Mouse (Mus musculus): ENCODE results near the gene Fgfr2. TPM values are rescaled to one million over a fixed set of nuclear protein-coding genes. Genes with fewer than 3 reads are reported as not detected.

The Fgfr2 gene
- polyA plus RNA-seq, 1 experiment from 2014 or later, result not detected

DNA sequence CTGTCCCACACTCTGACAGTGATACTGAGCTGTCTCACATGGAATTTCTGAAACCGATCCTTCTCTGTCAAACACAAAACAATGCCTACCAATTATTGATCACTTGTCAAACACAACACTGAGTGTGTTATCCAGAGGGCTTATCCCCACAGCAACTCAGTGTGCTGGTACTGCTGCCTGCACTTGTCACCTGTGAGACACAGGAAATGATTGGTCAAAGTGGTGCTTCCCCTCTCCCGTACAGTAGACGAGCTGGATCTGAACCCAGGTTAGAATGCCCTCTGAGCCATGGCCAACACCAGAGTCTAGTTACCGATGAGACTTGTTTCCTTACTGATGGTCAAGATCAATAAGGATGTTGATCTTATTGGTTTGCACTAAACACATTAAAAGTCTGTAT, 2321.3 kb downstream of the Fgfr2 start:
- Histone ChIP-seq H3K27ac (no peak overlapping the region), H3K79me2 (ENCODE audit: inconsistent target) (no peaks in the 10 kb centered on the region), H3K36me3 (ENCODE audit: inconsistent target) (no peaks in the 10 kb centered on the region), H3K4me3 (ENCODE audit: inconsistent target) (no peak overlapping the region)
- 79% methylated on average over 4 of the region's 4 CpGs for WGBS (ENCODE audit: missing documents)

DNA sequence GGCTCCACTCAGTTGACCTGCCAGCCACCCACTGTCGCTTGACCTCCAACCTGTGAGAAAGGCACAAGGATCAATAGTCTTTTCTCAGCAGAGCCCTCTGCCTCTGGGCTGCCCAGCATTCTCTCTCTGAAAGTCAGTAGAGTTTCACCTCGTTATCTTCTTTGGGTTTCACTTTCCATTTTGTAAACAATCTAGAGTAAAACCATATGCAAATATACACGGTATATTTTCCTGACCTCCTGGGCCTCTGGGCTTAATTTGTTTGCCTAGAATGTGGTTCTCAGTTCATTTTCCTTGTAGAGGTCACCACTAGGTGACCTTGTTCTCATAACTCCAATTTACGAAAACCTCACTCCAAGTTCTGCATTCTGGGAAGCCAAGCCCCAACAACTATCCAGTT, 2322.5 kb downstream of the Fgfr2 start:
- Histone ChIP-seq H3K4me3 (ENCODE audit: inconsistent target) (no peak overlapping the region), H3K79me2 (ENCODE audit: inconsistent target) (no peaks in the 10 kb centered on the region), H3K36me3 (ENCODE audit: inconsistent target) (no peaks in the 10 kb centered on the region), H3K27ac (no peak overlapping the region)
- WGBS (ENCODE audit: missing documents), result 51% methylated on average over 4 of the region's 4 CpGs

GRCm38 (mm10) chr7:130799418-130799817, 2323.7 kb downstream of the Fgfr2 start:
- WGBS (ENCODE audit: missing documents), result 98% methylated on average over 10 of the region's 10 CpGs
- no peaks in the 10 kb centered on the region for H3K36me3 ChIP-seq (ENCODE audit: inconsistent target)
- no peak overlapping the region for H3K4me3 ChIP-seq (ENCODE audit: inconsistent target)
- no peaks in the 10 kb centered on the region for H3K79me2 ChIP-seq (ENCODE audit: inconsistent target)
- H3K27ac ChIP-seq, result no peak overlapping the region

DNA sequence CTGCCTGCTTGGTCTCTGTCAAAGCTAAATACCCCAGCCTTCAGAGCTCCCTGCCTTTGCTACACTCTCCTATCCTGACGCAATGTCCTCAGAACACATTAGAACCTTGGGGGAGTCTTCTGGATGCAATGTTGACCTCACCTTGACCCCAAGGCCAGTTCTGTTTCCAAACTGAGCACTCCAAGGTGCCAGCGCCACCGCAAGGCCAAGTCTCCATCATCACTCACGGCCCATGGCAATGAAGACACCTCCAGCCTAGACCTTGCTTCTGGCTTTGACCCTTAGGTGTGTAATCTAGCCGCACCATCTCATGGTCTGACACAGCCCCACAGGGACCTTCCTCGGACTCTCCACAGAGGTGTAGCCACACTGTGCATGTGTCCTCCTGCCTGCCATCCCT, 2325.6 kb downstream of the Fgfr2 start:
- H3K27ac ChIP-seq, result no peak overlapping the region
- H3K79me2 ChIP-seq (ENCODE audit: inconsistent target), result no peaks in the 10 kb centered on the region
- 94% methylated on average over 6 of the region's 6 CpGs for WGBS (ENCODE audit: missing documents)
- no peak overlapping the region for H3K4me3 ChIP-seq (ENCODE audit: inconsistent target)
- no peaks in the 10 kb centered on the region for H3K36me3 ChIP-seq (ENCODE audit: inconsistent target)

- H3K27ac ChIP-seq, result no peak overlapping the region
- H3K36me3 ChIP-seq (ENCODE audit: inconsistent target), result no peaks in the 10 kb centered on the region
- no peak overlapping the region for H3K4me3 ChIP-seq (ENCODE audit: inconsistent target)
- H3K79me2 ChIP-seq (ENCODE audit: inconsistent target), result no peaks in the 10 kb centered on the region
- WGBS (ENCODE audit: missing documents), result 94% methylated on average over 8 of the region's 8 CpGs
Measured at GRCm38 (mm10) chr7:130796786-130797185, 2326.4 kb downstream of the Fgfr2 start.

- no peaks in the 10 kb centered on the region for H3K36me3 ChIP-seq (ENCODE audit: inconsistent target)
- 93% methylated on average over 9 of the region's 9 CpGs for WGBS (ENCODE audit: missing documents)
- H3K79me2 ChIP-seq (ENCODE audit: inconsistent target), result no peaks in the 10 kb centered on the region
- H3K4me3 ChIP-seq (ENCODE audit: inconsistent target), result no peak overlapping the region
- H3K27ac ChIP-seq, result no peak overlapping the region
Measured at GRCm38 (mm10) chr7:130793671-130794070, 2329.5 kb downstream of the Fgfr2 start.

- Histone ChIP-seq H3K79me2 (ENCODE audit: inconsistent target) (no peaks in the 10 kb centered on the region), H3K4me3 (ENCODE audit: inconsistent target) (no peak overlapping the region), H3K27ac (no peak overlapping the region), H3K36me3 (ENCODE audit: inconsistent target) (no peaks in the 10 kb centered on the region)
- WGBS (ENCODE audit: missing documents), result 91% methylated on average over 7 of the region's 7 CpGs
Measured at GRCm38 (mm10) chr7:130789456-130789855, 2333.7 kb downstream of the Fgfr2 start.

DNA sequence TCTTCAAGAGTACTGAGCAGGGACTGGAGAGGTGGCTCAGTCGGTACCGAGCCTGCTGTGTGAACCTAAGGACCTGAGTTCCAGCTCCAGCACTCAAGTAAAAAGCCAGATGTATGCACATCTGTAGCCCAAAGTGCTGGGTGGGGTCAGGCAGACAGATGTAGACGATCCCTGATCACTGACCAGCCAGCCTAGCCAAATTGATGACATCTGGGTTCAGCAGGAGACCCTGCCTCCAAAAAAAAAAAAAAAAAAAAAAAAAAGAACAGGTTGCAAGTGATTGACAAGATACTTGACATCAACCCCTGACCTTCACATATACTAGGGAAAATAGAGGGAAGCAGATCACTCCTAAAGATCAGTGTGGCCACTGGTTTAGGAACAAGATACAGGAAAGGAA, 2334.2 kb downstream of the Fgfr2 start:
- no peak overlapping the region for H3K27ac ChIP-seq

DNA sequence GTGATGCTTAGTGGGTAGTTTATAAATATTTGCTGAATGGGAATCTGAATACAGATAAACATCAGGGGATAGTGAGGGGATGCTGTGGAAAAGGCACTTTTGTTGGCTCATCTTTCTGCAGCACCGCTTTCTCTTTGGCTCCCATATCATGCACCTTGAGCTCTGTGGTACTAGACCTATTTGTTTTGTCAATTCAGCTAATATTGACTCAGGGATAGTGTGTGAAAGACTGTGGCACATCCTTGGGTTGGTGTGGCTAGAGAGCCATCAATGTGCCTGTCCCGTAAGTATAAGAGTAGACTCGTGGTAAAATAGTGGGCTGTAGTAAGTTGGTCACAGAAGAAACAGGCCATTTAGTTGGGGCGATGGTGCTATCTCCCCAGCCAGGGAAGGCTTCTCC, 2335.6 kb downstream of the Fgfr2 start:
- 97% methylated on average over 4 of the region's 4 CpGs for WGBS (ENCODE audit: missing documents)
- Histone ChIP-seq H3K27ac (no peak overlapping the region), H3K36me3 (ENCODE audit: inconsistent target) (no peaks in the 10 kb centered on the region), H3K79me2 (ENCODE audit: inconsistent target) (no peaks in the 10 kb centered on the region), H3K4me3 (ENCODE audit: inconsistent target) (no peak overlapping the region)

More for the DNA sequence above, 2334.2 kb downstream of the Fgfr2 start:
- Histone ChIP-seq H3K36me3 (ENCODE audit: inconsistent target) (no peaks in the 10 kb centered on the region), H3K4me3 (ENCODE audit: inconsistent target) (no peak overlapping the region), H3K79me2 (ENCODE audit: inconsistent target) (no peaks in the 10 kb centered on the region)
- 96% methylated on average over 3 of the region's 3 CpGs for WGBS (ENCODE audit: missing documents)

GRCm38 (mm10) chr7:130786708-130787107, 2336.4 kb downstream of the Fgfr2 start:
- Histone ChIP-seq H3K27ac (no peak overlapping the region), H3K79me2 (ENCODE audit: inconsistent target) (no peaks in the 10 kb centered on the region), H3K36me3 (ENCODE audit: inconsistent target) (no peaks in the 10 kb centered on the region), H3K4me3 (ENCODE audit: inconsistent target) (no peak overlapping the region)
- WGBS (ENCODE audit: missing documents), result 100% methylated on average over 5 of the region's 5 CpGs

- WGBS (ENCODE audit: missing documents), result 92% methylated on average over 12 of the region's 12 CpGs
- Histone ChIP-seq H3K79me2 (ENCODE audit: inconsistent target) (no peaks in the 10 kb centered on the region), H3K36me3 (ENCODE audit: inconsistent target) (no peaks in the 10 kb centered on the region), H3K27ac (no peak overlapping the region), H3K4me3 (ENCODE audit: inconsistent target) (no peak overlapping the region)
Measured at GRCm38 (mm10) chr7:130785923-130786575, 2337.1 kb downstream of the Fgfr2 start.

GRCm38 (mm10) chr7:130782501-130783050, 2340.6 kb downstream of the Fgfr2 start:
- H3K4me3 ChIP-seq (ENCODE audit: inconsistent target), result no peak overlapping the region
- 79% methylated on average over 5 of the region's 5 CpGs for WGBS (ENCODE audit: missing documents)

DNA sequence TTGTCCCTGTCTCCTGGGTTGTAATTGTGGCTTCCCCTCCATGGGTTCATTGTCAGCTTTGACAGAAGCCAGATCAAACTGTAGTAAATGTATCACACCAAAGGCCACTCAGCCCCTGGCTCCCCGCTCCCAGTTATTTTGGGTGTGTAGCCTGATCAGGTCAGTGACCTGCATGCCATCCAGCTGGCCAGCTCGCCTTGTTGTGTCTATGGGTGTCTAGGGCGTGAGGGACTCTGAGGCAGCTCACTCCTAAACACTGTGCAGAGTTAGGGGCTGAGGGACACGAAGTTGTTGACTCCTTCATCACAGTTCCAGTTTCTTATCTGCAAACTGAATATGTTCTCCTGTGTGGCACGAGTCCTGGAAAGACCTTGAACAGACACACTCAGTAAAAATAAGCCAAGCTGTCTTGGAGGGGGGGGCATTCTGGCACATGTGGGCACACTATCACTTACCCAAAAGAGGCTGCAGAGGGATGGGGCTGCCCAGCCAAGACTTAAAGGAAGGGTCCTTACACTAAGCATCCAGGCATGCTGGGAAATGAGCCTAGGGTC, 2342.2 kb downstream of the Fgfr2 start:
- Histone ChIP-seq H3K36me3 (ENCODE audit: inconsistent target) (no peaks in the 10 kb centered on the region), H3K79me2 (ENCODE audit: inconsistent target) (no peaks in the 10 kb centered on the region), H3K27ac (no peak overlapping the region), H3K4me3 (ENCODE audit: inconsistent target) (no peak overlapping the region)
- 88% methylated on average over 5 of the region's 5 CpGs for WGBS (ENCODE audit: missing documents)

More at GRCm38 (mm10) chr7:130782501-130783050, 2340.6 kb downstream of the Fgfr2 start:
- H3K79me2 ChIP-seq (ENCODE audit: inconsistent target), result no peaks in the 10 kb centered on the region
- no peak overlapping the region for H3K27ac ChIP-seq
- H3K36me3 ChIP-seq (ENCODE audit: inconsistent target), result no peaks in the 10 kb centered on the region

- 50% methylated on average over 9 of the region's 9 CpGs for WGBS (ENCODE audit: missing documents)
- H3K36me3 ChIP-seq (ENCODE audit: inconsistent target), result no peaks in the 10 kb centered on the region
Measured at GRCm38 (mm10) chr7:130773914-130774630, 2349.1 kb downstream of the Fgfr2 start, which contains the start of gene Btbd16. Gene Btbd16 (plus strand): TSS chr7:130774069.

More at GRCm38 (mm10) chr7:130773914-130774630, 2349.1 kb downstream of the Fgfr2 start, which contains the start of gene Btbd16:
- Histone ChIP-seq H3K4me3 (ENCODE audit: inconsistent target) (no peak within 1 kb of the TSS), H3K27ac (no peak within 1 kb of the TSS), H3K79me2 (ENCODE audit: inconsistent target) (no peaks in the 10 kb centered on the region)

Measured in macrophage (primary cell).